Mouse (Mus musculus) kidney, embryonic 16.5 days (tissue): ENCODE measurements around the gene Gm18596. TPM values are rescaled to one million over a fixed set of nuclear protein-coding genes. Genes with fewer than 3 reads are reported as not detected.
"Not testable (repeated sequence)": the region's sequence is repeated elsewhere in the genome, so short reads cannot be mapped to it uniquely, and the experiment has no call there.

Source experiments
- ATAC-seq: fragments of 200-750 bp; cut with Nextera tagmentation; 2 replicates; pipeline ENCODE4 v1.8.0; 2017; ENCODE audit warnings: moderate TSS enrichment; ENCODE audit not compliant: low FRiP score, low TSS enrichment
- H3K27ac ChIP-seq: fragments of 300-500 bp; sonication (generic); 2 replicates; pipeline ENCODE4 v1.5.1; 2014; ENCODE audit warnings: low read length
- H3K27me3 ChIP-seq: fragments of 300-500 bp; sonication (generic); 2 replicates; pipeline ENCODE4 v1.6.1; 2014; ENCODE audit warnings: low read length, control low read depth, mixed read lengths; ENCODE audit not compliant: insufficient read depth
- H3K36me3 ChIP-seq: fragments of 300-500 bp; sonication (generic); 2 replicates; pipeline ENCODE4 v1.6.1; 2014; ENCODE audit warnings: low read length, control low read depth, mixed read lengths; ENCODE audit not compliant: insufficient read depth
- H3K4me1 ChIP-seq: fragments of 300-500 bp; sonication (generic); 2 replicates; pipeline ENCODE4 v1.6.1; 2014; ENCODE audit warnings: low read length, control low read depth, mixed read lengths; ENCODE audit not compliant: insufficient read depth
- H3K4me2 ChIP-seq: fragments of 300-500 bp; sonication (generic); replicated peaks from 2 replicates; pipeline ENCODE4 v1.6.1; 2014; ENCODE audit warnings: low read depth, low read length
- H3K4me3 ChIP-seq: fragments of 300-500 bp; sonication (generic); 2 replicates; pipeline ENCODE4 v1.5.1; 2014; ENCODE audit warnings: mild to moderate bottlenecking, low read length
- H3K9ac ChIP-seq: fragments of 300-500 bp; sonication (generic); replicated peaks from 2 replicates; pipeline ENCODE4 v1.6.1; 2014; ENCODE audit warnings: low read length
- H3K9me3 ChIP-seq: fragments of 300-500 bp; sonication (generic); 2 replicates; pipeline ENCODE4 v1.6.1; 2016; ENCODE audit warnings: low read length, control low read depth
- WGBS: fragments of 180-500 bp; shearing (Covaris S2); extraction: QIAGEN DNeasy Blood & Tissue Kit; methylation state at CpG from one replicate; pipeline ENCODE4 v1.1.7; 2014; 5-methylcytosine and 5-hydroxymethylcytosine counted together
- polyA plus RNA-seq: library from polyadenylated mRNA; unstranded; fragments of >200 nt; fragmentation: Nextera tagmentation; extraction: Ambion mirVana; gene quantifications from 2 replicates; pipeline ENCODE4 v1.2.1, GENCODE M21; 2015

The Gm18596 gene
- polyA plus RNA-seq, 1 experiment from 2014 or later, result not detected

DNA sequence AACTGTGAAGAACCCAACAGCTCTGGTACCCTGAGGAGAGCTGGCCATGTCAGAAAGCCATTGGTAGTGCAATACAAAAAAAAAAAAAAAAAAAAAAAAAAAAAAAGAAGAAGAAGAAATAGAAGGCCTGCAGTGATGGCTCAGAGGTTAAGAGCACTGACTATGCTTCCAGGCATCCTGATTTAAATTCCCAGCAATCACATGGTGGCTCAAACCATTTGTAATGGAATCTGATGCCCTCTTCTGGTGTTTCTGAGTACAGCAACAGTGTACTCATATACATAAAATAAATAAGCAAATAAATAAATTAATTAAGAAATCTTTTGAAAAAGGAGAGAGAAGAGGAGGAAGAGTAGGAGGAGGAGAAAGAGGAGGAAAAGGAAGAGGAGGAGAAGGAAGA lies 11.0 kb upstream of the Gm18596 start:
- H3K4me3 ChIP-seq, result no peak overlapping the region
- H3K4me2 ChIP-seq, result no peak overlapping the region
- no peaks in the 10 kb centered on the region for H3K27me3 ChIP-seq
- no peak overlapping the region for H3K27ac ChIP-seq
- H3K9me3 ChIP-seq, result no peaks in the 10 kb centered on the region
- H3K9ac ChIP-seq, result no peak overlapping the region
- H3K36me3 ChIP-seq, result no peaks in the 10 kb centered on the region
- H3K4me1 ChIP-seq, result no peaks in the 10 kb centered on the region
- no peak for ATAC-seq

DNA sequence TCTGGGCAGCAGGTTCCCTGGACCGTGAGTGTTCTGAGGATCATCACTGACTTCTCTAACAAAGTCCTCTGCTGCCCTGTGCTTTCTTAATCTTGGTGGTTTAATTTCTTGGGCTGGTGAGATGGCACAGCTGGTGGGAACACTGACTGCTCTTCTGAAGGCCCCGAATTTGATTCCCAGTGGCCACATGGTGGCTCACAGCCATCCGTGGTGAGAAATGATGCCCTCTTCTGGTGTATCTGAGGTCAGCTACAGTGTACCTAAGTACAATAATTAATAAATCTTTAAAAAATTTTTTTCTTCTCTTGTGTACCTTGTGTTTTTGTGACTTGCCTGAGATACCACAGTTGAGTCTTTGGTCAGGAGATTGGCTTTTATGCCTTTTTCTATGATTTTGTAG lies 9.9 kb upstream of the Gm18596 start:
- H3K9ac ChIP-seq, H3K4me1 ChIP-seq, ATAC-seq, H3K9me3 ChIP-seq, H3K36me3 ChIP-seq, H3K27me3 ChIP-seq, H3K27ac ChIP-seq, H3K4me2 ChIP-seq, H3K4me3 ChIP-seq: not testable (repeated sequence)
- 63% methylated on average over 3 of the region's 3 CpGs for WGBS

DNA sequence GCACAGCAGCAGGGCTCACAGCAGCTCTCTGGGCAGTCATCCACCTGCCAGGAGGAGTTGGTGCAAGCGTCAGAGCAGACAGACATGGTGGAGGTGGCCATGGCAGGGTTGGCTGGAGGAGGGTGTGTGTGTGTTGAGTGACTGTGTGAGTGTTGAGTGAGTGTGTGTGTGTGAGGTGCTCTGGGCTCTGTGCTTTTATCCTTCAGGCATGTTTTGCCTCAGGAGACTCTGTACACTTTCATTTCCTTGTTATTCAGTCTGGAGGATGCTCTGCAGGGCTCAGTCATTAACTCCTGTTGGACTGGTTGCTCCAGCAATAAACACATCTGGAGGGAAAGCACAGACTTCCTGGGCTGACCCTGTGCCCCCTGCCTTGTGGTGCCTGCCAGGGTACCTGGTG lies 8.8 kb upstream of the Gm18596 start, which contains the start of gene Gm9736:
Gene Gm9736 (minus strand): TSS at position 101 of the 400 bp plus-strand sequence.
- H3K27ac ChIP-seq, H3K27me3 ChIP-seq, H3K4me1 ChIP-seq, H3K36me3 ChIP-seq, ATAC-seq, H3K9ac ChIP-seq, H3K4me2 ChIP-seq, H3K9me3 ChIP-seq, H3K4me3 ChIP-seq: not testable (repeated sequence)
- WGBS, result 64% methylated on average over 1 of the region's 1 CpGs

DNA sequence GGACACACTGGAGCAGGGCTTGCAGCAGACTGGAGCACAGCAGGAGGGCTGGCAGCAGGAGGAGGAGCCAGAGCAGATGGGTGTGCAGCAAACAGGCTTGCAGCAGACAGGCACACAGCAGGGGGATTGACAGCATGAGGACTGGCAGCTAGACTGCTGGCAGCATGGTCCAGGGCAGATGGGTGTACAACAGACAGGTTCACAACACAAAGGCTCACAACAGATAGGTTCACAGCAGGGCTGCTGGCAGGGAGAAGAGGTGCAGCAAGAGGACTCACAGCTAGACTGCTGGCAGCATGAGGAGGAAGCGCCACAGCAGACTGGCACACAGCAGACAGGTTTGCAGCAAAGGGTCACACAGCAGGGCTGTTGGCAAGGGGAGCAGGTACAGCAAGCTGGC lies 8.2 kb upstream of the Gm18596 start:
- not testable (repeated sequence) for H3K4me2 ChIP-seq, H3K36me3 ChIP-seq, ATAC-seq, H3K4me3 ChIP-seq, H3K9me3 ChIP-seq, H3K27ac ChIP-seq, H3K9ac ChIP-seq, H3K27me3 ChIP-seq, H3K4me1 ChIP-seq
- 77% methylated on average over 1 of the region's 1 CpGs for WGBS

DNA sequence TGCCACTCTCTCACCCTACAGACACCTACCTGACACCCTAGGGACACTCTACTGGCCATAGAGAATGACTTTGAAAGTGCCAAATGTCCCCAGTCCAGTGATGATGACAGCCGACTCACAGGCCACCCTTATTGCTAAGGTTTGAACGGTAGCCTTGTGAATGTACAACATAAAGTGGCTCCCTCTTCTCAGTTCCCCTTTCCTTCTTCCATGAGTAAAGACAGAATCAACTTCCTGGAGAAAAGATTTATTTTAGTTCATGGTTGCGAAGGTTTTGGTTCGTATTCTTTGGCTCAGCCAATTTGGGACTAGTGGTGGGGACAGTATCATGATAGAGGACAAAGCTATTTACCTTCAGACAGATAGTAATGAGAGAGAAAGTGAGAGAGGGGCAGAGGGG lies 3.5 kb downstream of the Gm18596 start:
- ATAC-seq, result no peak
- H3K9me3 ChIP-seq, result no peaks in the 10 kb centered on the region; the same call in 1 of the 2 replicates
- H3K4me2 ChIP-seq, result no peak overlapping the region
- H3K27ac ChIP-seq, result no peak overlapping the region
- no peak overlapping the region for H3K9ac ChIP-seq
- H3K4me3 ChIP-seq, result no peak overlapping the region
- 86% methylated on average over 4 of the region's 4 CpGs for WGBS
- no peaks in the 10 kb centered on the region for H3K4me1 ChIP-seq
- H3K27me3 ChIP-seq, result no peaks in the 10 kb centered on the region
- H3K36me3 ChIP-seq, result no peaks in the 10 kb centered on the region

DNA sequence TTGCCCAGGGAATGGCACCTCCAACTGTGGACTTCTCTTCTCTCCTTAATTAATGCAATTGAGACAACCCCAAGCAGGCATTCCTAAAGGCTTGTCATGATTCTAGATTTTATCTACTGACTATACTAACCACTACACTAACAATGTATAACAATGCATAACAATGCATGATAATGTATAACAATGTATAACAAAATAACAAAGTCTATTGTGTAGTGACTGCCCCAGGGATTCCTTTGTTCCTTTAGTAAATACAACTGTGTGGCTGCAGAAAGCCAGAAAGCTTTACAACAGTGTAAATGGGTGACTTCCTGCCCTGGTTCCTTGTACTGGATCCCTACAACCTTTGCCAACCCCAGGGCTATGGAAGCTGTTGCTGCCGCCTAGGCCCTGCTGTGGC lies 6.5 kb downstream of the Gm18596 start:
- no peak overlapping the region for H3K27ac ChIP-seq
- 100% methylated on average over 1 of the region's 1 CpGs for WGBS
- no peaks in the 10 kb centered on the region for H3K4me1 ChIP-seq
- no peaks in the 10 kb centered on the region for H3K27me3 ChIP-seq
- ATAC-seq, result no peak
- H3K4me2 ChIP-seq, result no peak overlapping the region
- no peak overlapping the region for H3K4me3 ChIP-seq
- no peaks in the 10 kb centered on the region for H3K36me3 ChIP-seq
- H3K9me3 ChIP-seq, result no peaks in the 10 kb centered on the region; the same call in 1 of the 2 replicates
- H3K9ac ChIP-seq, result no peak overlapping the region

DNA sequence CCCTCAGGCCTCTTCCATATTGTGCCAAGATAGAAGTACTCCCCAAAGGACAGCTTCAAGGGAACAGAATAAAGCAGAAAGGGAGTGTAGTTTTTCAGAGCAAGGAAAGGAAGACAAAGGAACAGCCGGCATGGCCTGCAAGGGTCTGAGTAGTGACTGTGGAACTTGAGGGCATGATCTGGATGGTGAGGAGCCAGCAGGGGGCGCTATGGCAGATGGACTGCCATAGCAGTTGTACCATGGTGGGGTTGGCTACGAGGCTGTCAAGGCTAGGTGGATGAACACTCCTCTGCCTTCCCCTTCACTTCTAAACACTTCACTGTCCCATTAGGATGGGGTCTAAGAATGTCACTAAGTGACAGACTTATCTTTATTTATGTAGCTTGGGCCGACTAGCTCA lies 13.2 kb downstream of the Gm18596 start:
- Histone ChIP-seq H3K4me2 (no peak overlapping the region), H3K4me1 (no peaks in the 10 kb centered on the region), H3K9me3 (no peaks in the 10 kb centered on the region), H3K27ac (no peak overlapping the region), H3K27me3 (no peaks in the 10 kb centered on the region), H3K4me3 (no peak overlapping the region), H3K9ac (no peak overlapping the region), H3K36me3 (no peaks in the 10 kb centered on the region)
- no peak for ATAC-seq
- 47% methylated on average over 4 of the region's 4 CpGs for WGBS

DNA sequence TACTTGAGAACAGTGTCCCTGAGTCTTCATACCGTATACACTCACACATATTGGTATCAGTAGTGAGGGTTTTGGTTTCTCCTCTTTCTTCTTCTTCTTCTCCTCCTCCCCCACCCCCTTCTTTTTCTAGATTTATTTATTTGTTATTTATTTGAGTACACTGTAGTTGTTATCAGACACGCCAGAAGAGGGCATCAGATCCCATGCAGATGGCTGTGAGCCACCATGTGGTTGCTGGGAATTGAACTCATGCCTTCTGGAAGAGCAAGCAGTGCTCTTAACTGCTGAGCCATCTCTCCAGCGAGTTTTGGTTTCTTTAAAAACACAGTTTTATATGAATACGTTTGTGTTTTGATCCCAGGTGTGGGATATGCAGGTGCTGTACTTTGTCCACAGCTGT lies 14.2 kb downstream of the Gm18596 start:
- Histone ChIP-seq H3K4me3 (no peak overlapping the region), H3K27me3 (no peaks in the 10 kb centered on the region), H3K36me3 (no peaks in the 10 kb centered on the region), H3K4me2 (no peak overlapping the region), H3K27ac (no peak overlapping the region), H3K4me1 (no peaks in the 10 kb centered on the region), H3K9ac (no peak overlapping the region), H3K9me3 (no peaks in the 10 kb centered on the region)
- 57% methylated on average over 4 of the region's 4 CpGs for WGBS
- ATAC-seq, result no peak

DNA sequence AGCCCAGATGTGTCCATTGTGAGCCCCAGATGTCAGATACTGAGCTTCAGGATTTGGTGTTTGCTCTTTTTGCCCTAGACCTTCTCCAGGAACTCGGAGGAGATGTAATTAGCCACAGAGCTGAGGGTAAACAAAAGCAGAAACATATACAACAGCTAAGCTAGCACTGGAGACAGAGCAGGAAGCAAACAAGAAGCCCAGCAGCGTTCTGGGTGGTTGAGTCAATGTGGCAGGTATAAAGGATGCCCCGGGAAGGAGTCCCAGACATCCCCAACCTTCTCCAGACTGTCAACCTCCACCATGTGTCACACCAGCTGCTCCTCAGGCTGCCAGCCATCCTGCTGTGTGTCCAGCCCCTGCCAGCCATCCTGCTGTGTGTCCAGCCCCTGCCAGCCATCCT lies 16.3 kb downstream of the Gm18596 start, which contains the start of gene Gm10100:
Gene Gm10100 (plus strand): TSS at position 301 of the 400 bp plus-strand sequence.
- Histone ChIP-seq H3K27me3 (no peaks in the 10 kb centered on the region), H3K9ac (no peak within 1 kb of the TSS), H3K4me2 (no peak within 1 kb of the TSS), H3K9me3 (no peaks in the 10 kb centered on the region), H3K4me1 (no peaks in the 10 kb centered on the region), H3K36me3 (no peaks in the 10 kb centered on the region), H3K27ac (no peak within 1 kb of the TSS), H3K4me3 (no peak within 1 kb of the TSS)
- no peak for ATAC-seq
- 45% methylated on average over 3 of the region's 3 CpGs for WGBS

DNA sequence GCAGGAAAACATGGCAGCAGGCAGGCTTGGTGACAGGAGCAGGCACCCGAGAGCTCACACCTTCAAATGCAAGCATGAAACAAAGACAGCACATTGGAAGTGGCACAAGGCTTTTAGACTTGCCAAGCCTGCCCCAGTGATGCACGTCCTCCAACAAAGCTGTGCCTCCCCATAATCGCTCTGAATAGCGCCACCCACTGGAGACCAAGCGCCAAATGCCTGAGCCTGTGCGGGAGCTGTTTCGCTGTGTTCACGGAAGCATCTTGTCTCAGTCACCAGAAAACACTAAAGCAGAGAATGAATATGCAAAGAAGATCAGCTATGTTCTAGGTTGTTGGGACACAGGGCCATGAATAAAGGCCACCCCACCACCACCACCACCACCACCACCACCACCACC lies 17.6 kb downstream of the Gm18596 start:
- H3K9ac ChIP-seq, result no peak overlapping the region
- H3K27me3 ChIP-seq, result no peaks in the 10 kb centered on the region
- no peak for ATAC-seq
- H3K4me3 ChIP-seq, result no peak overlapping the region
- H3K27ac ChIP-seq, result no peak overlapping the region
- H3K4me1 ChIP-seq, result no peaks in the 10 kb centered on the region
- WGBS, result 75% methylated on average over 8 of the region's 8 CpGs
- H3K4me2 ChIP-seq, result no peak overlapping the region
- H3K36me3 ChIP-seq, result no peaks in the 10 kb centered on the region
- peaks cover 5% of the 10 kb centered on the region; the same call in 1 of the 2 replicates for H3K9me3 ChIP-seq

DNA sequence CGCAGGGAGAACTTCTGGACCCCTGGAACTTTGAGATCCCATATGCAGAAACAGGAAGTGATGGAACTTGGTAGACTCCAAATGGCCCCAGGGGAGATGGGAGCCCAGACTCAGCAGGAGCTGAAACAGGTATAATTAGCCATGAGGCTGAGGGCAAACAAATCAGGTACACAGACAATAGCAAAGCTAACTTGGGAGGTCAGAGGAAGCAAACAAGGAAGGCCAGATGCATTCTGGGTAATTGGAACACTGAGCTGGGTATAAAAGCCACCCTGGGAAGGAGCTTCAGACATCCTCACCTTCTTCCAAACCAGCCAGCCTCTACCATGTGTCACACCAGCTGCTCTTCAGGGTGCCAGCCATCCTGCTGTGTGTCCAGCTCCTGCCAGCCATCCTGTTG lies 22.1 kb downstream of the Gm18596 start, which contains the start of gene Krtap12-1:
Gene Krtap12-1 (plus strand): TSS at position 301 of the 400 bp plus-strand sequence.
- H3K27ac ChIP-seq, H3K9ac ChIP-seq, H3K4me3 ChIP-seq, H3K9me3 ChIP-seq, H3K4me2 ChIP-seq, H3K27me3 ChIP-seq, H3K4me1 ChIP-seq, H3K36me3 ChIP-seq, ATAC-seq: not testable (repeated sequence)
- WGBS, result 85% methylated on average over 1 of the region's 1 CpGs
